In the genomic region with DNA sequence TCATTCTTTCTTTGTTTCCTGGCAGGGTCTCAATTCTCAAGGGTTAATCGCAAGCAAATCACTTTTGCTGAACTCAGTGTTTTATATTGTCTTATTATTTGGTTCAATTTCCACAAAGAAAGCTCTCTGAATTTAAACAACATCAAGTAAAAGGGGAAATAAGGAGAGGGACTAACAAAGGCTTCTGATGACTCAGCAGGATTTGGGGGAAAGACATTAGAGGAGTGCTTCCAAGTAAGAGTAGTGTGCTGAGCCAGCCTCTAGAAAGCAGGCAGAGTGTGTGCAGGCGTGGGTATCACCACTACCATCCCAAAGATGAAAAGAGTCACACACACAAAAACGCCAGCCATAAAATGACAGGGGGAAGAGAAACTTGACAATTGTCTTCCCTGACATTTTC, we compare ENCODE assay signal across 17 mouse cellular contexts. TPM values are rescaled to one million over a fixed set of nuclear protein-coding genes. Genes with fewer than 3 reads are reported as not detected.
A peak's percentile ranks its signal among the peaks of the same experiment; 100 is the strongest.
DNase-seq lines count a peak whose midpoint lies in the region; ATAC-seq and TF ChIP-seq lines count a peak whose summit lies in the region.
"Had no signal": no experiment of that assay in that cellular context is flagged by ENCODE, and none has a peak within 500 bp of the region (broad histone marks: within the 10 kb centered on the region; RNA-seq: fewer than 3 reads in every experiment).

No protein-coding gene starts in this region.

- H3K36me3 ChIP-seq in heart, postnatal 0 days (replicated peaks; ENCODE audit: control insufficient read depth, insufficient read depth, low read length): no peaks in the 10 kb centered on the region
- H3K36me3 ChIP-seq in CH12.LX (replicated peaks in 1 of 2; ENCODE audit: control insufficient read depth in 1 of 2, insufficient read depth in 1 of 2, low read length in 1 of 2) (peaks cover 0 to 10% of the 10 kb centered on the region in 2 experiments), macrophage (ENCODE audit: inconsistent target) (no peaks in the 10 kb centered on the region)
- H3K36me3 ChIP-seq: midbrain, embryonic 10.5 days; stomach, embryonic 15.5 days had no signal

- in situ Hi-C loops in CH12.LX (cut with MboI; ENCODE audit: low pct_ligation_motif_present, low pct_unique_long_range_greater_than_20kb, low sequenced_read_pairs): no loop called here

- H3K4me3 ChIP-seq in heart, postnatal 0 days (ENCODE audit: low read depth, low read length): no peak overlapping the region
- H3K4me3 ChIP-seq in CH12.LX (replicated peaks in 1 of 3; ENCODE audit: low read depth in 2 of 3, low read length in 2 of 3, poor library complexity in 1 of 3): no peak overlapping the region
- no peak overlapping the region for H3K4me3 ChIP-seq in macrophage (ENCODE audit: inconsistent target)
- H3K4me3 ChIP-seq: midbrain, embryonic 10.5 days; myocyte; stomach, embryonic 15.5 days had no signal

- DNase-seq in heart, postnatal 0 days (ENCODE audit: low spot score): no peak
- no peak for DNase-seq in heart, postnatal 36 days
- DNase-seq in CH12.LX (ENCODE audit: extremely low read depth) (no peak), NIH3T3 (ENCODE audit: low read depth) (peak; percentile 15)
- no peak for DNase-seq in gastrocnemius, postnatal 25 days
- no peak for DNase-seq in spleen, postnatal 10 days (ENCODE audit: low spot score in 2 of 2)
- DNase-seq: adrenal gland, postnatal 25 days; cerebellum, adult 18-20 months; heart, postnatal 14 days; kidney, postnatal 10 days; layer of hippocampus, adult 9-11 months; right cerebral cortex, postnatal 25 days had no signal

- intact Hi-C loops in heart, postnatal 36 days (cut with DNase I): no loop called here

- TF ChIP-seq EP300 in heart, postnatal 0 days (IDR thresholded peaks at IDR 0.05; ENCODE audit: low read depth): no peak
- TF ChIP-seq EP300 in CH12.LX (IDR thresholded peaks at IDR 0.05; ENCODE audit: low read length): no peak

- no peak overlapping the region for H3K4me2 ChIP-seq in heart, postnatal 0 days (ENCODE audit: low read depth, low read length)
- H3K4me2 ChIP-seq in CH12.LX (ENCODE audit: insufficient read depth, low read depth, poor library complexity, severe bottlenecking): no peak overlapping the region
- H3K4me2 ChIP-seq: stomach, embryonic 15.5 days had no signal

- 0 out of 2 replicates have a peak overlapping the region, but pooled peaks have one; percentile 4 for H3K27ac ChIP-seq in heart, postnatal 0 days (ENCODE audit: low read depth)
- H3K27ac ChIP-seq in CH12.LX (ENCODE audit: insufficient read depth, low read depth) (no peak overlapping the region), macrophage (peak overlapping the region; percentile 29)
- H3K27ac ChIP-seq: midbrain, embryonic 10.5 days; stomach, embryonic 15.5 days had no signal

- TF ChIP-seq RAD21 in CH12.LX (IDR thresholded peaks at IDR 0.05; ENCODE audit: low read depth, low read length): no peak

- dilution Hi-C loops in CH12.LX (cut with MboI; ENCODE audit: extremely low pct_ligation_motif_present, extremely low pct_unique_long_range_greater_than_20kb, low sequenced_read_pairs): no loop called here

- H3K4me1 ChIP-seq in heart, postnatal 0 days (ENCODE audit: control insufficient read depth, insufficient read depth): no peaks in the 10 kb centered on the region; the same call in 1 of the 2 replicates
- H3K4me1 ChIP-seq in CH12.LX (ENCODE audit: control insufficient read depth in 1 of 2, insufficient read depth in 2 of 2): peaks cover 0 to 7% of the 10 kb centered on the region in 2 experiments; a peak in 1 of 4 replicates
- H3K4me1 ChIP-seq: stomach, embryonic 15.5 days had no signal

- TF ChIP-seq CTCF in heart, postnatal 0 days (IDR thresholded peaks at IDR 0.05; ENCODE audit: low read depth): no peak
- TF ChIP-seq CTCF in CH12.LX (conservative IDR thresholded peaks at IDR 0.05 in 1 of 2, IDR thresholded peaks at IDR 0.05 in 1 of 2; ENCODE audit: low read depth in 2 of 2, low read length in 2 of 2): no peak

- H3K27me3 ChIP-seq in heart, postnatal 0 days (ENCODE audit: control insufficient read depth, insufficient read depth, low read length): no peaks in the 10 kb centered on the region
- H3K27me3 ChIP-seq in CH12.LX (replicated peaks): no peaks in the 10 kb centered on the region
- H3K27me3 ChIP-seq: stomach, embryonic 15.5 days had no signal

- no peak overlapping the region for H3K9ac ChIP-seq in heart, postnatal 0 days (replicated peaks; ENCODE audit: low read depth, low read length)
- no peak overlapping the region for H3K9ac ChIP-seq in CH12.LX (ENCODE audit: insufficient read depth, low read depth)
- H3K9ac ChIP-seq: stomach, embryonic 15.5 days had no signal

- TF ChIP-seq POLR2A in CH12.LX (IDR thresholded peaks at IDR 0.05; ENCODE audit: low read depth, low read length): no peak

- 81% methylated on average over 3 of the region's 3 CpGs for WGBS in heart, postnatal 0 days
- WGBS in macrophage (ENCODE audit: missing documents): 40% methylated on average over 3 of the region's 3 CpGs

- no peaks in the 10 kb centered on the region for H3K79me2 ChIP-seq in CH12.LX (replicated peaks; ENCODE audit: control insufficient read depth, extremely low read depth, insufficient read depth, poor library complexity, severe bottlenecking)
- peaks cover 88% of the 10 kb centered on the region; the same call in 1 of the 2 replicates for H3K79me2 ChIP-seq in macrophage (ENCODE audit: inconsistent target)

- no peaks in the 10 kb centered on the region for H3K9me3 ChIP-seq in heart, postnatal 0 days (replicated peaks; ENCODE audit: control insufficient read depth, low read length)
- no peaks in the 10 kb centered on the region for H3K9me3 ChIP-seq in CH12.LX (replicated peaks; ENCODE audit: low read length)
- H3K9me3 ChIP-seq: midbrain, embryonic 10.5 days; stomach, embryonic 15.5 days had no signal

- ATAC-seq in heart, postnatal 0 days (ENCODE audit: insufficient read depth, low read depth): no peak
- ATAC-seq: intestine, postnatal 0 days had no signal

TF ChIP-seq in CH12.LX, 34 proteins besides CTCF, POLR2A, EP300 and RAD21:
- TF ChIP-seq MAFK (IDR thresholded peaks at IDR 0.05; ENCODE audit: insufficient replicate concordance, low read length): peak; percentile 81; the same call in 1 of the 2 replicates
- no peak for TF ChIP-seq USF1 (IDR thresholded peaks at IDR 0.05; ENCODE audit: low read depth, low read length)
- no peak for TF ChIP-seq MAZ (IDR thresholded peaks at IDR 0.05; ENCODE audit: low read depth, low read length)
- TF ChIP-seq USF2 (conservative IDR thresholded peaks at IDR 0.05; ENCODE audit: low read depth, low read length): no peak
- TF ChIP-seq UBTF (IDR thresholded peaks at IDR 0.05; ENCODE audit: low read depth, low read length): no peak
- no peak for TF ChIP-seq RCOR1 (conservative IDR thresholded peaks at IDR 0.05; ENCODE audit: low read depth, low read length)

RNA-seq across cellular contexts. Expression of a gene that starts 10.9 kb away (rescaled TPM):
- total RNA-seq in heart, postnatal 0 days (2014; rRNA removed; ENCODE audit: low replicate concordance): 9.9 and 17.2 TPM in 2 replicates
- 241 and 268 TPM in 2 replicates for polyA plus RNA-seq in heart, postnatal 0 days (2015; fragmentation: Nextera tagmentation; extraction: Ambion mirVana)
- total RNA-seq in heart, postnatal 36 days (2021): 100 to 1,000 TPM; 271 to 297 TPM
- 39.5 and 47.0 TPM in 2 replicates for total RNA-seq in CH12.LX (2012; rRNA removed)
- total RNA-seq in CH12.LX (2014; rRNA removed): 41.7 and 48.6 TPM in 2 replicates
- 56.8 and 59.0 TPM in 2 replicates for polyA plus RNA-seq in CH12.LX (2012; ENCODE audit: insufficient read length, low read depth)
- 10 to 100 TPM in 9 of 26 experiments, 1 to 10 TPM in 17; 2.3 to 18.3 (median 7.8) TPM for total RNA-seq in macrophage (2018; cell fraction: chromatin; rRNA removed)
- total RNA-seq in macrophage (2018; cell fraction: cytosol; rRNA removed): 10 to 100 TPM; 37.7 to 72.1 (median 54.1) TPM
- 10 to 100 TPM in 13 of 26 experiments, 1 to 10 TPM in 13; 4.0 to 22.7 (median 10.3) TPM for total RNA-seq in macrophage (2018; cell fraction: nucleus; rRNA removed)
- polyA plus RNA-seq in macrophage (2018): 28.8 to 103 TPM (median 37.3 TPM) in 3 replicates
- total RNA-seq in gastrocnemius, postnatal 25 days (2021): 100 to 1,000 TPM; 120 to 124 TPM

RNA-seq across cellular contexts. Expression of a gene that starts 40.0 kb away (rescaled TPM):
- total RNA-seq in heart, postnatal 0 days (2014; rRNA removed; ENCODE audit: low replicate concordance): 0.19 and 9.2 TPM in 2 replicates
- 0.46 and 0.70 TPM in 2 replicates for polyA plus RNA-seq in heart, postnatal 0 days (2015; fragmentation: Nextera tagmentation; extraction: Ambion mirVana)
- total RNA-seq in heart, postnatal 36 days (2021): 1 to 10 TPM in 1 of 2 experiments, under 1 TPM in 1; 0.56 to 1.2 TPM
- total RNA-seq in CH12.LX (2012; rRNA removed): 0.38 and 0.59 TPM in 2 replicates
- 2.2 and 3.0 TPM in 2 replicates for total RNA-seq in CH12.LX (2014; rRNA removed)
- 2.2 and 2.3 TPM in 2 replicates for polyA plus RNA-seq in CH12.LX (2012; ENCODE audit: insufficient read length, low read depth)
- total RNA-seq in macrophage (2018; cell fraction: chromatin; rRNA removed): 100 to 1,000 TPM in 17 of 26 experiments, 10 to 100 TPM in 9; 31.2 to 450 (median 187) TPM
- 100 to 1,000 TPM in 14 of 26 experiments, 10 to 100 TPM in 12; 68.4 to 335 (median 169) TPM for total RNA-seq in macrophage (2018; cell fraction: cytosol; rRNA removed)
- 100 to 1,000 TPM in 14 of 26 experiments, 10 to 100 TPM in 12; 35.4 to 234 (median 167) TPM for total RNA-seq in macrophage (2018; cell fraction: nucleus; rRNA removed)
- polyA plus RNA-seq in macrophage (2018): 80.3 to 135 TPM (median 124 TPM) in 3 replicates
- under 1 TPM; 0.24 to 0.38 TPM for total RNA-seq in gastrocnemius, postnatal 25 days (2021)
- polyA plus RNA-seq: midbrain, embryonic 10.5 days had no signal
